In genomic region chr14:7952610-7953254, GRCm38 (mm10) we compare ENCODE assay signal across 10 mouse cellular contexts. TPM values are rescaled to one million over a fixed set of nuclear protein-coding genes. Genes with fewer than 3 reads are reported as not detected.
DNase-seq lines count a peak whose midpoint lies in the region; ATAC-seq and TF ChIP-seq lines count a peak whose summit lies in the region.
"Had no signal": no experiment of that assay in that cellular context is flagged by ENCODE, and none has a peak within 500 bp of the region (broad histone marks: within the 10 kb centered on the region; RNA-seq: fewer than 3 reads in every experiment).

No protein-coding gene starts in this region.

- no peaks in the 10 kb centered on the region for H3K27me3 ChIP-seq in forebrain, embryonic 14.5 days (replicated peaks; ENCODE audit: control insufficient read depth, insufficient read depth, low read length)
- no peaks in the 10 kb centered on the region for H3K27me3 ChIP-seq in forebrain, embryonic 11.5 days (ENCODE audit: control insufficient read depth, insufficient read depth, low read length)
- H3K27me3 ChIP-seq in liver, adult 2 months (ENCODE audit: control insufficient read depth, insufficient read depth, low read length), result no peaks in the 10 kb centered on the region
- H3K27me3 ChIP-seq: midbrain, embryonic 12.5 days had no signal

- no peaks in the 10 kb centered on the region for H3K9me3 ChIP-seq in forebrain, embryonic 14.5 days (replicated peaks; ENCODE audit: control insufficient read depth, low read length)
- H3K9me3 ChIP-seq in forebrain, embryonic 11.5 days (ENCODE audit: control insufficient read depth, low read length), result no peaks in the 10 kb centered on the region
- H3K9me3 ChIP-seq: midbrain, embryonic 12.5 days had no signal

- no peak overlapping the region for H3K4me2 ChIP-seq in forebrain, embryonic 14.5 days (ENCODE audit: low read length)
- no peak overlapping the region for H3K4me2 ChIP-seq in forebrain, embryonic 11.5 days (ENCODE audit: low read depth, low read length, severe bottlenecking)
- H3K4me2 ChIP-seq: midbrain, embryonic 12.5 days had no signal

- H3K9ac ChIP-seq in forebrain, embryonic 14.5 days (ENCODE audit: low read length), result no peak overlapping the region
- no peak overlapping the region for H3K9ac ChIP-seq in forebrain, embryonic 11.5 days (ENCODE audit: low read length)
- peak overlapping the region; percentile 32; the same call in 1 of the 2 replicates for H3K9ac ChIP-seq in liver, adult 2 months (ENCODE audit: low read depth, low read length)
- H3K9ac ChIP-seq: midbrain, embryonic 12.5 days had no signal

- 32% methylated on average over 12 of the region's 12 CpGs for WGBS in forebrain, embryonic 14.5 days
- WGBS in forebrain, embryonic 11.5 days, result 34% methylated on average over 12 of the region's 12 CpGs
- WGBS in liver, adult 2 months, result 14% methylated on average over 12 of the region's 12 CpGs

- no peaks in the 10 kb centered on the region for H3K4me1 ChIP-seq in forebrain, embryonic 14.5 days (ENCODE audit: control insufficient read depth, insufficient read depth, low read length)
- no peaks in the 10 kb centered on the region for H3K4me1 ChIP-seq in forebrain, embryonic 11.5 days (replicated peaks; ENCODE audit: control insufficient read depth, insufficient read depth, low read length)
- H3K4me1 ChIP-seq in liver, adult 2 months (ENCODE audit: control insufficient read depth, insufficient read depth, low read length), result peaks cover 16% of the 10 kb centered on the region

- H3K4me3 ChIP-seq in forebrain, embryonic 14.5 days (ENCODE audit: low read depth, low read length), result no peak overlapping the region
- H3K4me3 ChIP-seq in forebrain, embryonic 11.5 days (ENCODE audit: low read depth, low read length), result no peak overlapping the region
- no peak overlapping the region for H3K4me3 ChIP-seq in liver, adult 2 months (ENCODE audit: insufficient read depth, low read depth, low read length)
- H3K4me3 ChIP-seq: midbrain, embryonic 12.5 days had no signal

- no peaks in the 10 kb centered on the region for H3K79me2 ChIP-seq in liver, adult 2 months (ENCODE audit: control insufficient read depth, insufficient read depth, low read length)

- no peak for DNase-seq in forebrain, embryonic 14.5 days (ENCODE audit: low spot score)
- no peak for DNase-seq in forebrain, embryonic 11.5 days (ENCODE audit: low spot score)
- DNase-seq in embryo, embryonic 10 days (ENCODE audit: low spot score), result peak; percentile 63
- peak; percentile 84 for DNase-seq in heart, postnatal 4 days
- DNase-seq in liver, adult 2 months (ENCODE audit: extremely low read depth, low read depth, low spot score), result peak; percentile 94
- DNase-seq in ovary, postnatal 36 days (ENCODE audit: low spot score), result peak; percentile 57
- DNase-seq in spleen, adult 18-20 months, result no peak
- no peak for DNase-seq in thymus, postnatal 0 days (ENCODE audit: low spot score)

- H3K27ac ChIP-seq in forebrain, embryonic 14.5 days (ENCODE audit: low read depth, low read length), result 0 out of 2 replicates have a peak overlapping the region, but pooled peaks have one; percentile 9
- H3K27ac ChIP-seq in forebrain, embryonic 11.5 days (ENCODE audit: low read depth, low read length), result no peak overlapping the region
- H3K27ac ChIP-seq in liver, adult 2 months (replicated peaks; ENCODE audit: insufficient read depth, low read depth, low read length), result peak overlapping the region; percentile 67
- H3K27ac ChIP-seq: midbrain, embryonic 12.5 days had no signal

- no peak for TF ChIP-seq CTCF in liver, adult 2 months (IDR thresholded peaks at IDR 0.05; ENCODE audit: low read depth, low read length)

- no peak for TF ChIP-seq POLR2A in liver, adult 2 months (IDR thresholded peaks at IDR 0.05; ENCODE audit: extremely low read depth, insufficient read depth, low read length)

- ATAC-seq in forebrain, embryonic 14.5 days, result no peak
- no peak; the same call in 1 of the 2 replicates for ATAC-seq in forebrain, embryonic 11.5 days (replicated peaks; ENCODE audit: low FRiP score)

- peaks cover 33% of the 10 kb centered on the region for H3K36me3 ChIP-seq in forebrain, embryonic 14.5 days (ENCODE audit: control insufficient read depth, insufficient read depth, low read length)
- H3K36me3 ChIP-seq in forebrain, embryonic 11.5 days (ENCODE audit: control insufficient read depth, insufficient read depth, low read length), result no peaks in the 10 kb centered on the region
- H3K36me3 ChIP-seq in liver, adult 2 months (ENCODE audit: control insufficient read depth, insufficient read depth, low read length), result peaks cover 23% of the 10 kb centered on the region

RNA-seq across cellular contexts. Expression of gene Gm45521, which starts 4.4 kb away (rescaled TPM):
- polyA plus RNA-seq in forebrain, embryonic 14.5 days (2014; fragmentation: Nextera tagmentation; extraction: Ambion mirVana), result 0.28 TPM in 1 of 2 replicates, not detected in the other
- not detected in 2 replicates for polyA plus RNA-seq in forebrain, embryonic 11.5 days (2014; fragmentation: Nextera tagmentation; extraction: Ambion mirVana)
- not detected for total RNA-seq in heart, postnatal 4 days (2021)
- not detected in 2 replicates for total RNA-seq in liver, adult 2 months (2014; rRNA removed)
- polyA plus RNA-seq in liver, adult 2 months (2012; rRNA removed), result not detected in 2 replicates
- polyA plus RNA-seq in thymus, postnatal 0 days (2015; fragmentation: Nextera tagmentation; extraction: Ambion mirVana), result not detected in 2 replicates
- total RNA-seq: MEL had no signal
- polyA plus RNA-seq: midbrain, embryonic 12.5 days had no signal

RNA-seq across cellular contexts. Expression of gene Dnase1l3, which starts 41.6 kb away (rescaled TPM):
- 0.05 and 0.15 TPM in 2 replicates for polyA plus RNA-seq in forebrain, embryonic 14.5 days (2014; fragmentation: Nextera tagmentation; extraction: Ambion mirVana)
- not detected in 2 replicates for polyA plus RNA-seq in forebrain, embryonic 11.5 days (2014; fragmentation: Nextera tagmentation; extraction: Ambion mirVana)
- not detected for total RNA-seq in heart, postnatal 4 days (2021)
- total RNA-seq in liver, adult 2 months (2014; rRNA removed), result 10.0 and 10.9 TPM in 2 replicates
- polyA plus RNA-seq in liver, adult 2 months (2012; rRNA removed), result 20.5 and 24.3 TPM in 2 replicates
- polyA plus RNA-seq in thymus, postnatal 0 days (2015; fragmentation: Nextera tagmentation; extraction: Ambion mirVana), result 7.6 and 8.7 TPM in 2 replicates
- total RNA-seq: MEL had no signal

RNA-seq across cellular contexts. Expression of gene Abhd6, which starts 50.0 kb away (rescaled TPM):
- polyA plus RNA-seq in forebrain, embryonic 14.5 days (2014; fragmentation: Nextera tagmentation; extraction: Ambion mirVana), result 33.5 and 34.1 TPM in 2 replicates
- 19.2 and 19.5 TPM in 2 replicates for polyA plus RNA-seq in forebrain, embryonic 11.5 days (2014; fragmentation: Nextera tagmentation; extraction: Ambion mirVana)
- total RNA-seq in heart, postnatal 4 days (2021), result 1 to 10 TPM; 5.1 to 5.8 TPM
- total RNA-seq in liver, adult 2 months (2014; rRNA removed), result 17.4 and 29.2 TPM in 2 replicates
- polyA plus RNA-seq in liver, adult 2 months (2012; rRNA removed), result 39.6 and 45.2 TPM in 2 replicates
- 26.9 and 30.7 TPM in 2 replicates for polyA plus RNA-seq in thymus, postnatal 0 days (2015; fragmentation: Nextera tagmentation; extraction: Ambion mirVana)
- total RNA-seq: MEL had no signal

Comparison
In these comparisons a context has a peak if more than half of its experiments do, and no peak if none do; other contexts are left out.
1. DNase-seq: peak in embryo, embryonic 10 days (single experiment), heart, postnatal 4 days (single experiment), liver, adult 2 months (single experiment) and ovary, postnatal 36 days (single experiment); none in forebrain, embryonic 14.5 days (single experiment), forebrain, embryonic 11.5 days (single experiment), spleen, adult 18-20 months (0 of 2) and thymus, postnatal 0 days (single experiment).